Mouse (Mus musculus): Measurements from ENCODE around the gene Epha6. TPM values are rescaled to one million over a fixed set of nuclear protein-coding genes. Genes with fewer than 3 reads are reported as not detected.

Gene Epha6
- polyA plus RNA-seq, 1 experiment from 2014 or later: 9.1 TPM

DNA sequence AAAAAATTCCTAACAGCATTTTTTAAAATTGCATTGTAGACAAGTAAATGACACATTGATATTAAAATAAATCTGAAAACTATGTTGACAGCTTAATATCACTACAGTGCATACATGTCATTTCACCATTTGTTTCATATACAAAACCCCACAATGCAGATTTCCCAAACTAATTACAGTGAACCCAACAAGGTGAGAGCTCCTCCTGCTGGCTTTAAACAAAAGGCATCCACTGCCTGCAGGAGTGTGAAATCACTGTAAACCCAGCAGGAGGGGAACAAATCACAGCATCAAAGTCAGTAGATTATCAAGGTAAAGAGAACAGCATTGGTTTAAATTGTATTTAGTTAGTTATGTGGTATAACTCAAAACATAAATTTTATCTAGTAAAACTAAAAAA, 67.1 kb downstream of the Epha6 start:
- no peak overlapping the region for H3K4me2 ChIP-seq (ENCODE audit: low read length)
- peak; percentile 60; the same call in 1 of the 2 replicates for ATAC-seq

GRCm38 (mm10) chr16:60509707-60510106, 95.6 kb downstream of the Epha6 start:
- Histone ChIP-seq H3K4me2 (ENCODE audit: low read length) (no peak overlapping the region), H3K9me3 (ENCODE audit: control insufficient read depth, low read length) (no peaks in the 10 kb centered on the region), H3K36me3 (ENCODE audit: control insufficient read depth, insufficient read depth, low read length) (no peaks in the 10 kb centered on the region), H3K9ac (ENCODE audit: low read depth, low read length) (no peak overlapping the region), H3K27ac (ENCODE audit: low read depth, low read length) (no peak overlapping the region), H3K4me1 (ENCODE audit: control insufficient read depth, insufficient read depth, low read depth, low read length) (no peaks in the 10 kb centered on the region), H3K4me3 (ENCODE audit: low read length) (no peak overlapping the region), H3K27me3 (replicated peaks; ENCODE audit: control insufficient read depth, insufficient read depth, low read length) (no peaks in the 10 kb centered on the region)
- peak; percentile 63; the same call in 1 of the 2 replicates for ATAC-seq
- 25% methylated on average over 3 of the region's 3 CpGs for WGBS

More for the DNA sequence above, 67.1 kb downstream of the Epha6 start:
- no peaks in the 10 kb centered on the region for H3K4me1 ChIP-seq (ENCODE audit: control insufficient read depth, insufficient read depth, low read depth, low read length)
- no peaks in the 10 kb centered on the region for H3K36me3 ChIP-seq (ENCODE audit: control insufficient read depth, insufficient read depth, low read length)
- no peaks in the 10 kb centered on the region for H3K27me3 ChIP-seq (replicated peaks; ENCODE audit: control insufficient read depth, insufficient read depth, low read length)
- H3K4me3 ChIP-seq (ENCODE audit: low read length): no peak overlapping the region
- no peak overlapping the region for H3K9ac ChIP-seq (ENCODE audit: low read depth, low read length)
- H3K9me3 ChIP-seq (ENCODE audit: control insufficient read depth, low read length): no peaks in the 10 kb centered on the region
- no peak overlapping the region for H3K27ac ChIP-seq (ENCODE audit: low read depth, low read length)

DNA sequence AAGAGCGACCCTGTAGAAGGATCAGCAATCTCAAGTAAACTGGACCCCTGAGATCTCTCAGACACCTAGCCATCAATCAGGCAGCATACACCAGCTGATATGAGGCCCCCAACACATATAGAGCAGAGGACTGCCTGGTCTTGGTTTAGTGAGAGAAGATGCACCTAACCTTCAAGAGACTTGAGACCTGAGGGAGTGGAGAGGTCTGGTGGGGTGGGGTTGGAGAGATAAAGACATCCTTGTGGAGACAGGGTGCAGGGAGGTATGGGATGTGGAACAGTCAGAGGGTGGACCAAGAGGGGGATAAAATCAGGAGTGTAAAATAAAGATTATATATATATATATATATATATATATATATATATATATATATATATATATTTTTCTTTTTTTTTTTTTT, 105.8 kb downstream of the Epha6 start:
- Histone ChIP-seq H3K4me2 (ENCODE audit: low read length) (no peak overlapping the region), H3K4me3 (ENCODE audit: low read length) (no peak overlapping the region), H3K9me3 (ENCODE audit: control insufficient read depth, low read length) (no peaks in the 10 kb centered on the region), H3K9ac (ENCODE audit: low read depth, low read length) (no peak overlapping the region), H3K27me3 (replicated peaks; ENCODE audit: control insufficient read depth, insufficient read depth, low read length) (no peaks in the 10 kb centered on the region), H3K36me3 (ENCODE audit: control insufficient read depth, insufficient read depth, low read length) (no peaks in the 10 kb centered on the region), H3K27ac (ENCODE audit: low read depth, low read length) (no peak overlapping the region), H3K4me1 (ENCODE audit: control insufficient read depth, insufficient read depth, low read depth, low read length) (no peaks in the 10 kb centered on the region)
- ATAC-seq: no peak
- 95% methylated on average over 1 of the region's 1 CpGs for WGBS

DNA sequence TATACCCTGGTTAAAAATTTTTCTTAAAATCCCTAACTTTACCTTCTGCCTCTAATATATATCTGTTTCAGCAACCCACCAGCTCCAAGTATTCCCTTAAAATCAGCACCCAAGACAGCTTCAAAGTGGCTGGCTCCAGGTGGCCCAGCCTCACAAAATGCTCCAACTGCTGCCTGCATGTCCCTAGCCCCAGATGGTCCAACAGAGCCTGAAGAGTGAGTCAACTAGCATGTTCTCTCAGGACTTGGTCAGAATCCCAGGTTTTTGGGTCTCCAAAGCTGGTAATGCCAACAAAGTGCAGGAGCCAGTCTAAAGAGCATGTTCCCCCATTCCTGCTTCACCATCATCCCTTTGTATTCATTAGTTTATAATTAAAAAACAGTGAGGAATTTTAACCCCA, 129.6 kb downstream of the Epha6 start:
- H3K4me2 ChIP-seq (ENCODE audit: low read length): no peak overlapping the region
- no peaks in the 10 kb centered on the region for H3K9me3 ChIP-seq (ENCODE audit: control insufficient read depth, low read length)
- H3K27me3 ChIP-seq (replicated peaks; ENCODE audit: control insufficient read depth, insufficient read depth, low read length): no peaks in the 10 kb centered on the region
- no peaks in the 10 kb centered on the region for H3K36me3 ChIP-seq (ENCODE audit: control insufficient read depth, insufficient read depth, low read length)
- H3K4me3 ChIP-seq (ENCODE audit: low read length): no peak overlapping the region
- no peak for ATAC-seq
- no peak overlapping the region for H3K9ac ChIP-seq (ENCODE audit: low read depth, low read length)
- H3K4me1 ChIP-seq (ENCODE audit: control insufficient read depth, insufficient read depth, low read depth, low read length): no peaks in the 10 kb centered on the region
- H3K27ac ChIP-seq (ENCODE audit: low read depth, low read length): no peak overlapping the region

DNA sequence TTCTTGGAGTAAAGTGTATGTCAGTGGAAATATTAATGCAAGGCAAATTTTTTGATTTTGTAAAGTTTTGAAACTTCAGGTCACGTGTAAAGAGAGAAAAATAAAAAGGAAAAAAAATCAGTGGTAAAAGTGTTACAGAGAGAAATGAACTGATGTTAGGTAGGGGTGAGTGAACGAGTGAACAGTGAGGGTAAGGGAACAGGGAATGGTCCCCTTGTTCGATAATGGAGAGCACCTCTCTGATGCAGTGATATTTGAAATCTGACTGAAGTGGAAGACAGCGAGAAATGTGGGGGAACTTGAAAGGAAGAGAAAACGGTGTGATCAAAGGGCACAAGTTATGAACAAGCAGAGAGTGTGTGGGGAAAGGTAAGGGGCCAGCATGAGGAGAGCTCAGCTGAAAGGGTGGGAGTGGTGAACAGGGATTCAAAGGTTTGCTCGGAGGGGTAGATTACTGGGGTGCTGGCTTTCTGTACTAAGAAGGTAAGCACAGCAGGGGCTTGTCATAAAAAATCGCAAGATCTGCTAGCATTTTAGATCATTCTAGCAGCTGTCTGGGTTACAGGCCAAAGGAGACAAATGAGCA, 137.0 kb downstream of the Epha6 start:
- no peaks in the 10 kb centered on the region for H3K4me1 ChIP-seq (ENCODE audit: control insufficient read depth, insufficient read depth, low read depth, low read length)
- H3K27me3 ChIP-seq (replicated peaks; ENCODE audit: control insufficient read depth, insufficient read depth, low read length): no peaks in the 10 kb centered on the region
- no peak overlapping the region for H3K4me3 ChIP-seq (ENCODE audit: low read length)
- H3K27ac ChIP-seq (ENCODE audit: low read depth, low read length): no peak overlapping the region
- 70% methylated on average over 7 of the region's 7 CpGs for WGBS
- no peaks in the 10 kb centered on the region for H3K9me3 ChIP-seq (ENCODE audit: control insufficient read depth, low read length)
- ATAC-seq: no peak
- no peaks in the 10 kb centered on the region for H3K36me3 ChIP-seq (ENCODE audit: control insufficient read depth, insufficient read depth, low read length)
- H3K9ac ChIP-seq (ENCODE audit: low read depth, low read length): no peak overlapping the region
- H3K4me2 ChIP-seq (ENCODE audit: low read length): no peak overlapping the region

GRCm38 (mm10) chr16:60435283-60435682, 170.0 kb downstream of the Epha6 start:
- Histone ChIP-seq H3K27ac (ENCODE audit: low read depth, low read length) (no peak overlapping the region), H3K4me1 (ENCODE audit: control insufficient read depth, insufficient read depth, low read depth, low read length) (no peaks in the 10 kb centered on the region), H3K4me3 (ENCODE audit: low read length) (no peak overlapping the region), H3K9me3 (ENCODE audit: control insufficient read depth, low read length) (no peaks in the 10 kb centered on the region), H3K36me3 (ENCODE audit: control insufficient read depth, insufficient read depth, low read length) (no peaks in the 10 kb centered on the region), H3K27me3 (replicated peaks; ENCODE audit: control insufficient read depth, insufficient read depth, low read length) (no peaks in the 10 kb centered on the region), H3K4me2 (ENCODE audit: low read length) (no peak overlapping the region), H3K9ac (ENCODE audit: low read depth, low read length) (no peak overlapping the region)
- ATAC-seq: no peak
- 75% methylated on average over 1 of the region's 1 CpGs for WGBS

GRCm38 (mm10) chr16:60434241-60434640, 171.1 kb downstream of the Epha6 start:
- ATAC-seq: no peak
- no peak overlapping the region for H3K4me3 ChIP-seq (ENCODE audit: low read length)
- H3K27ac ChIP-seq (ENCODE audit: low read depth, low read length): no peak overlapping the region
- no peak overlapping the region for H3K4me2 ChIP-seq (ENCODE audit: low read length)
- 64% methylated on average over 1 of the region's 1 CpGs for WGBS
- no peak overlapping the region for H3K9ac ChIP-seq (ENCODE audit: low read depth, low read length)
- H3K36me3 ChIP-seq (ENCODE audit: control insufficient read depth, insufficient read depth, low read length): no peaks in the 10 kb centered on the region
- H3K4me1 ChIP-seq (ENCODE audit: control insufficient read depth, insufficient read depth, low read depth, low read length): no peaks in the 10 kb centered on the region
- no peaks in the 10 kb centered on the region for H3K27me3 ChIP-seq (replicated peaks; ENCODE audit: control insufficient read depth, insufficient read depth, low read length)
- H3K9me3 ChIP-seq (ENCODE audit: control insufficient read depth, low read length): no peaks in the 10 kb centered on the region

GRCm38 (mm10) chr16:60395306-60395705, 210.0 kb downstream of the Epha6 start:
- Histone ChIP-seq H3K4me2 (ENCODE audit: low read length) (no peak overlapping the region), H3K9me3 (ENCODE audit: control insufficient read depth, low read length) (no peaks in the 10 kb centered on the region), H3K36me3 (ENCODE audit: control insufficient read depth, insufficient read depth, low read length) (no peaks in the 10 kb centered on the region), H3K27me3 (replicated peaks; ENCODE audit: control insufficient read depth, insufficient read depth, low read length) (no peaks in the 10 kb centered on the region), H3K4me1 (ENCODE audit: control insufficient read depth, insufficient read depth, low read depth, low read length) (no peaks in the 10 kb centered on the region), H3K4me3 (ENCODE audit: low read length) (no peak overlapping the region), H3K9ac (ENCODE audit: low read depth, low read length) (no peak overlapping the region), H3K27ac (ENCODE audit: low read depth, low read length) (no peak overlapping the region)
- 52% methylated on average over 3 of the region's 3 CpGs for WGBS
- peak; percentile 34; the same call in 1 of the 2 replicates for ATAC-seq

DNA sequence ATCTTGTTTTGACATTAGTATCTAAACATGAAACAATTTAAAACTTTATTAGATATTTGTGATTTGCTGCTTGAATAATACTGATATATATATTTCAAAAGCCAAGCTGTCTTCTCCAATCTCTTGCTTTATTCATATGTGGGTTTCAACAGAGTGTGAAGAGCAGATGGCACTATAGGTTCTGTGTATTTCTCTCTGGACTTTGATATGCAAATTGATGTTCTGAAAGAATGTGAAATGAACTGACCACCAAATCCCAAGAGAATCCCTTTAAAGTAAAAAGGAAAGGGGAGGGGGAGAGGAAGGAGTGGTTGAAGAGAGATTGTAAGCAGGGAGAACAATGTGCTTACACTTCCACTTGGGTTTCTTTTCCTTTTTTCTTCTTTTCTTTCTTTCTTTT, 212.4 kb downstream of the Epha6 start:
- Histone ChIP-seq H3K4me1 (ENCODE audit: control insufficient read depth, insufficient read depth, low read depth, low read length) (no peaks in the 10 kb centered on the region), H3K9me3 (ENCODE audit: control insufficient read depth, low read length) (no peaks in the 10 kb centered on the region), H3K36me3 (ENCODE audit: control insufficient read depth, insufficient read depth, low read length) (no peaks in the 10 kb centered on the region), H3K27me3 (replicated peaks; ENCODE audit: control insufficient read depth, insufficient read depth, low read length) (no peaks in the 10 kb centered on the region), H3K9ac (ENCODE audit: low read depth, low read length) (no peak overlapping the region), H3K27ac (ENCODE audit: low read depth, low read length) (no peak overlapping the region), H3K4me2 (ENCODE audit: low read length) (no peak overlapping the region), H3K4me3 (ENCODE audit: low read length) (no peak overlapping the region)
- no peak for ATAC-seq

- no peaks in the 10 kb centered on the region for H3K9me3 ChIP-seq (ENCODE audit: control insufficient read depth, low read length)
- H3K27ac ChIP-seq (ENCODE audit: low read depth, low read length): no peak overlapping the region
- H3K27me3 ChIP-seq (replicated peaks; ENCODE audit: control insufficient read depth, insufficient read depth, low read length): no peaks in the 10 kb centered on the region
- H3K4me1 ChIP-seq (ENCODE audit: control insufficient read depth, insufficient read depth, low read depth, low read length): no peaks in the 10 kb centered on the region
- H3K4me2 ChIP-seq (ENCODE audit: low read length): no peak overlapping the region
- no peaks in the 10 kb centered on the region for H3K36me3 ChIP-seq (ENCODE audit: control insufficient read depth, insufficient read depth, low read length)
- no peak overlapping the region for H3K9ac ChIP-seq (ENCODE audit: low read depth, low read length)
- no peak for ATAC-seq
- H3K4me3 ChIP-seq (ENCODE audit: low read length): no peak overlapping the region
These were observed 230.2 kb downstream of the Epha6 start for GRCm38 (mm10) chr16:60375147-60375546.
